Mouse (Mus musculus): ENCODE data around the gene Htr1b. TPM values are rescaled to one million over a fixed set of nuclear protein-coding genes. Genes with fewer than 3 reads are reported as not detected.
A peak's percentile ranks its signal among the peaks of the same experiment; 100 is the strongest.

The Htr1b gene
- 0.51 and 0.58 TPM in 2 replicates for polyA plus RNA-seq (2016; fragmentation: Nextera tagmentation; extraction: Ambion mirVana)

- H3K4me1 ChIP-seq = peaks cover 20% of the 10 kb centered on the region; the same call in 1 of the 2 replicates
- peak; percentile 78 for ATAC-seq (ENCODE audit: low FRiP score, low read depth)
- no peaks in the 10 kb centered on the region for H3K9me3 ChIP-seq
- H3K36me3 ChIP-seq = no peaks in the 10 kb centered on the region
- H3K4me3 ChIP-seq = peak within 1 kb of the TSS; percentile 78
- peak within 1 kb of the TSS; percentile 100 for H3K4me2 ChIP-seq (replicated peaks)
- H3K9ac ChIP-seq (replicated peaks) = peak within 1 kb of the TSS; percentile 64
- under 1% methylated on average over 25 of the region's 26 CpGs for WGBS
- peaks cover 56% of the 10 kb centered on the region for H3K27me3 ChIP-seq
- H3K27ac ChIP-seq (replicated peaks) = no peak within 1 kb of the TSS; the same call in 1 of the 2 replicates
Measured at GRCm38 (mm10) chr9:81633437-81633973, at the start of gene Htr1b. Gene Htr1b (minus strand): TSS chr9:81633828.

DNA sequence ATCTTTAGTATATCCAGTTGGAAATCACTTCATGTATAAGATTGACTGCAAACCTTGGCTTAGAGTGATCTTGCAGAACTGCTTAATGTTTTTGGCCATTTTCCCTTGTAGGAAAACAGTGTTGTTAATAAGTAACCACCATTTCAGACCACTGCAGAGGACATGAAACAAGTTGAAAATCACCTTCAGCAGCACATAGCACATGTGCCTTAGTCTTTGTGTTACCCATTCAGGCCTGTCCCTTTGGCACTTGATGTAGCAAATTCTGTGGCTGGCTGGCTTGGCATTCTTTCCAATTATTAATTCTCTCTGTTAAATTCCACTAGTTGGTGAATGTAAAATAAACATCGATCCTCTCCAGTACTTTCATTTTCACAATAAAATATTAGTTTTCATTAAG is 43.1 kb upstream of the Htr1b start:
- 0 out of 2 replicates have a peak, but pooled peaks cover 5% of the 10 kb centered on the region for H3K9me3 ChIP-seq
- H3K36me3 ChIP-seq = no peaks in the 10 kb centered on the region
- no peak overlapping the region for H3K4me2 ChIP-seq (replicated peaks)
- H3K27me3 ChIP-seq = no peaks in the 10 kb centered on the region
- H3K4me3 ChIP-seq = no peak overlapping the region
- ATAC-seq (ENCODE audit: low FRiP score, low read depth) = no peak
- no peak overlapping the region for H3K9ac ChIP-seq (replicated peaks)
- no peak overlapping the region for H3K27ac ChIP-seq (replicated peaks)
- H3K4me1 ChIP-seq = no peaks in the 10 kb centered on the region
- 95% methylated on average over 1 of the region's 1 CpGs for WGBS

- H3K27ac ChIP-seq (replicated peaks) = no peak overlapping the region
- ATAC-seq (ENCODE audit: low FRiP score, low read depth) = no peak
- H3K9ac ChIP-seq (replicated peaks) = no peak overlapping the region
- H3K4me1 ChIP-seq = peaks cover 11% of the 10 kb centered on the region; the same call in 1 of the 2 replicates
- H3K4me2 ChIP-seq (replicated peaks) = no peak overlapping the region
- WGBS = 93% methylated on average over 1 of the region's 1 CpGs
- no peaks in the 10 kb centered on the region for H3K36me3 ChIP-seq
- H3K4me3 ChIP-seq = no peak overlapping the region
- no peaks in the 10 kb centered on the region for H3K9me3 ChIP-seq
- H3K27me3 ChIP-seq = peaks cover 34% of the 10 kb centered on the region
Measured at GRCm38 (mm10) chr9:81637486-81637885, 3.9 kb upstream of the Htr1b start.

DNA sequence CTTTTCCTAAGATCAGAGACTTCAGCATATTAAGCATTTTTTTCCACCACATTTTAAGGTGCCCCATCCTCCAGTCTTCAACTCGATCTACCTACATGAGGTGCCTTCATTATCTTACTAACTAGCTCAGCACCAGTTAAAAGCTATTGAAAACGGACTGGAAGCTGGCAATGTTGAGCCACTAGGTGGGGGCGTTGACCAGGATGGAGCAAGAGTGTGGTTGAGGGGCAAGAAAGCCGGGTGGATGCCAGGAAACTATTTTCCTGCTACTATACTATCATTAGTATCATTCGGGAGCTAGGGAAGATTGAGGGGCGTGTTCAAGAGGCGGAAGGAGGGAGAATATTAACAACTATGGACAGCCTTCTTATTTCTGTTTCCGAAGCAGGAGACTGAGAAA is 1.5 kb upstream of the Htr1b start:
- Histone ChIP-seq H3K4me3 (no peak overlapping the region), H3K9me3 (no peaks in the 10 kb centered on the region), H3K27me3 (peaks cover 56% of the 10 kb centered on the region), H3K27ac (replicated peaks) (no peak overlapping the region), H3K4me2 (replicated peaks) (peak overlapping the region; percentile 9), H3K4me1 (peaks cover 20% of the 10 kb centered on the region; the same call in 1 of the 2 replicates), H3K36me3 (no peaks in the 10 kb centered on the region), H3K9ac (replicated peaks) (no peak overlapping the region)
- no peak for ATAC-seq (ENCODE audit: low FRiP score, low read depth)
- WGBS = 11% methylated on average over 8 of the region's 8 CpGs

DNA sequence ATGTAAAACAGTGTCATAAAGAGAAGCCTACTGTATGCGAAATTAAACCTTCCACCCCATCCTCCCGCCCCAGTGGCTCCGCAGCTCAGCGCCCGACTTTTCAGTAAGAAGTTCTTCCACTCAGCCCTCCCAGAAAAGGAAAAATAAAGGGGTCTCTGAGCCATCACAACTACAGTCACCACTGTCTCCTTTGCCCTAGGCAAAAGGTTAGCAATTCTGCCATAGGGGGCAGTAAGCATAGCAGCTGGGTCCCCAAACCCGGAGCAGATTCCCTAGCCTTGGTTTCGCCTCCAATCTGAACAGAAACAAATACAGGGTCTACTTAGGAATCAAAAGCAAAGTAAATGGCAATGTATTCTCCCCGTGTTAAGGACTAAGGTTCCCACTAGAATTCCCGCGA is 535 bp upstream of the Htr1b start:
- Histone ChIP-seq H3K9ac (replicated peaks) (no peak overlapping the region), H3K4me3 (peak overlapping the region; percentile 78), H3K4me1 (peaks cover 20% of the 10 kb centered on the region; the same call in 1 of the 2 replicates), H3K36me3 (no peaks in the 10 kb centered on the region), H3K4me2 (replicated peaks) (peak overlapping the region; percentile 100), H3K9me3 (no peaks in the 10 kb centered on the region), H3K27ac (replicated peaks) (no peak overlapping the region), H3K27me3 (peaks cover 56% of the 10 kb centered on the region)
- ATAC-seq (ENCODE audit: low FRiP score, low read depth) = no peak
- whole genome bisulfite sequencing = 1% methylated on average over 10 of the region's 10 CpGs

DNA sequence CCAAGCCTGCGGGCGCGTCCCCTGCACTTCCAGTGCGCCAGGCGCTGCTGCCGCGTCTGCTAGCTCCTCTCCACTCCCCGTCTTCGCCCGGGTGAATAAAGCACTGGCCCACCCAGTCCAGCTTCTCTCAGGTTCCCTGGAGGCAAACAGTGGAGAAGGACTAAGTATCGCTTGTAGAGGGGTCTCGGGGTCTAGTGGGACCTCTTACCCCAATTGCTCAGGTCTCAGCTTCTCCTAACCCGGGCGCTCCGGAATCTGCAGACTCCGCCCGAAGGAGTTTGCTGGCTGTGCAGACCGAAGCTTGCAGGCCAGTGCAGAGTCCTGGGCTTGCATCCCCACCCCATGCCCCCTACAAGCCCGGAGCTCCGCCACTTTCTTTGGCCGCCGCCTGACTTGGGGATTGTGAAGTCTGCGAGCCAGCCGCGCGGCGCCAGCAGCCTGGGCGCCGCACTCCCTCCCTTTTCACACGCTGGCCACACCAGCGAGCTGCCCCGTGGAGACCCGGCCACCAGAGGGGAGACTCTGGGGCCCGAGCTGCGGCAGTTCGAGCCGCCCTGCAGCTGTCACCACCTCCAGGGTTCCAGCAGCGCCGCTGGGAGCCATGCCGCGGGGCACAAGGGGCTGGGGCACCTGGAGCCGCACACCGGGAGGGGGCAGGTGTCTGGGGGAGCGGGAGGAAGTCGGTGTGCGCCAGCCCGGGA is 742 bp downstream of the Htr1b start:
- Histone ChIP-seq H3K36me3 (no peaks in the 10 kb centered on the region), H3K4me1 (peaks cover 20% of the 10 kb centered on the region; the same call in 1 of the 2 replicates), H3K4me3 (peak overlapping the region; percentile 78), H3K9ac (replicated peaks) (peak overlapping the region; percentile 64), H3K4me2 (replicated peaks) (peak overlapping the region; percentile 100), H3K9me3 (no peaks in the 10 kb centered on the region), H3K27ac (replicated peaks) (no peak overlapping the region; the same call in 1 of the 2 replicates), H3K27me3 (peaks cover 56% of the 10 kb centered on the region)
- WGBS = under 1% methylated on average over 46 of the region's 47 CpGs
- ATAC-seq (ENCODE audit: low FRiP score, low read depth) = peak; percentile 76

- H3K27ac ChIP-seq (replicated peaks) = no peak overlapping the region
- H3K36me3 ChIP-seq = no peaks in the 10 kb centered on the region
- peak overlapping the region; percentile 64 for H3K9ac ChIP-seq (replicated peaks)
- H3K4me1 ChIP-seq = peaks cover 20% of the 10 kb centered on the region; the same call in 1 of the 2 replicates
- peak overlapping the region; percentile 78 for H3K4me3 ChIP-seq
- H3K9me3 ChIP-seq = no peaks in the 10 kb centered on the region
- WGBS = under 1% methylated on average over 30 of the region's 31 CpGs
- peaks cover 56% of the 10 kb centered on the region for H3K27me3 ChIP-seq
- peak; percentile 34 for ATAC-seq (ENCODE audit: low FRiP score, low read depth)
- peak overlapping the region; percentile 100 for H3K4me2 ChIP-seq (replicated peaks)
Measured at GRCm38 (mm10) chr9:81632191-81632735, 1.4 kb downstream of the Htr1b start.

DNA sequence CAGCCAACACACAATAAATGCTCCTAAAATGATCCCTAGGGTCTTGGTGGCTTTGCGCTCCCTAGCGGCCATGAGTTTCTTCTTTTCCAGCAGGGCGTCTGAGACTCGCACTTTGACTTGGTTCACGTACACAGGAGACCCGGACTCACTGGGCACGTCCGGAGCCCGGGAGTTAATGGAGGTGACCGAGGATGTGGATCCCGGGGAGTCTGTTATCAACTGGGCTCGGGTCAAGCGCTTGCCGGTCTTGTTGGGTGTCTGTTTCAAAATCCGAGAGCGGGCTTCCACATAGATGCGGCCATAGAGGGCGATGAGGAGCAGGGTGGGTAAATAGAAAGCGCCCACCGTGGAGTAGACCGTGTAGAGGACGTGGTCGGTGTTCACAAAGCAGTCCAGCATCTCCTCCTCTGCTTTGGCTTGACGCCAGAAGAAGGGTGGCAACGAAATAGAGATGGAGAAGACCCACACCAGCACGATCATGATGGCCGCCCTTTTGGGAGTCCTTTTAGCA is 2.0 kb downstream of the Htr1b start:
- Histone ChIP-seq H3K9ac (replicated peaks) (no peak overlapping the region), H3K9me3 (no peaks in the 10 kb centered on the region), H3K27ac (replicated peaks) (no peak overlapping the region), H3K4me2 (replicated peaks) (peak overlapping the region; percentile 100), H3K27me3 (peaks cover 56% of the 10 kb centered on the region), H3K4me3 (peak overlapping the region; percentile 78), H3K4me1 (peaks cover 20% of the 10 kb centered on the region; the same call in 1 of the 2 replicates), H3K36me3 (no peaks in the 10 kb centered on the region)
- no peak for ATAC-seq (ENCODE audit: low FRiP score, low read depth)
- 3% methylated on average over 27 of the region's 27 CpGs for WGBS

DNA sequence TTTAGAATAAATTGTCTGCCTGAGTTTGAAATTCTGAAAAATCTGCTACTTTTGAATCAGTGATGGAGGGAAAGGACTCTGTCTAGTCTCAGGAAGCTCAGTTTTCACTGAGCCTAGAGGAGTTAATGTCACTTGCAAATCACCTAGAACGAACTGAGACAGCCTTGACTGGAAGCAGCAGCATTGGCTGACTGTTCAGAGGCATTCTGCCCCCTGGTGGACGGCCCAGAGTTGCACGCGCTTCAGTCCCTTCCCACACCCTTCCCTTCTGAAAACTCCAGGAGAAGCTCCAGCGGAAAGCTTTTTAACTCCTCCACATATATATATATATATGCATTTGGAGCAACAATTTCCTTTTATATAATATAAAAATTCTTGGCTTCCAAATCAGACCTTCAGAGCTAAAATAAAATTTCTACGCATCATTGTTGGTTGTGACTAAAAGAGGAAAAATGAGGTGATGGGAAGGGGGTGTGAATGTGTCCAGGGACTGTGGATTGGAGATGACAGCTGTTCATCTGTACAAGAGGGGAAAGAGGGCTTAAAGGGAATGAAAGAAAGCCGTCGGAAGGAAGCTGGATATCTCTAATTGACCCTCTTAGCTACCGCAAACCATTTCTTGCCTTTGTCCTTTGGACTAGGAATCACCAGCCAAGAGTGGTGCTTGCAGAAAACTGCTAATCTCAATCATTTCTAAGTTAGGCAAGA is 6.6 kb downstream of the Htr1b start:
- no peaks in the 10 kb centered on the region for H3K36me3 ChIP-seq

GRCm38 (mm10) chr9:81625898-81626297 is 7.7 kb downstream of the Htr1b start:
- no peak overlapping the region for H3K4me3 ChIP-seq
- H3K4me1 ChIP-seq = 0 out of 2 replicates have a peak, but pooled peaks cover 3% of the 10 kb centered on the region
- H3K9ac ChIP-seq (replicated peaks) = no peak overlapping the region
- no peak overlapping the region for H3K4me2 ChIP-seq (replicated peaks)
- H3K27me3 ChIP-seq = peaks cover 7% of the 10 kb centered on the region
- no peaks in the 10 kb centered on the region for H3K36me3 ChIP-seq
- no peak for ATAC-seq (ENCODE audit: low FRiP score, low read depth)
- no peaks in the 10 kb centered on the region for H3K9me3 ChIP-seq
- no peak overlapping the region for H3K27ac ChIP-seq (replicated peaks)

More for the DNA sequence above, 6.6 kb downstream of the Htr1b start:
- H3K9ac ChIP-seq (replicated peaks) = no peak overlapping the region
- no peak overlapping the region for H3K27ac ChIP-seq (replicated peaks)
- peaks cover 18% of the 10 kb centered on the region for H3K27me3 ChIP-seq
- H3K4me1 ChIP-seq = peaks cover 9% of the 10 kb centered on the region; the same call in 1 of the 2 replicates
- no peak overlapping the region for H3K4me2 ChIP-seq (replicated peaks)
- no peak overlapping the region for H3K4me3 ChIP-seq
- peak; percentile 84 for ATAC-seq (ENCODE audit: low FRiP score, low read depth)
- no peaks in the 10 kb centered on the region for H3K9me3 ChIP-seq
- WGBS = 33% methylated on average over 9 of the region's 9 CpGs

GRCm38 (mm10) chr9:81622873-81623272 is 10.8 kb downstream of the Htr1b start:
- Histone ChIP-seq H3K27me3 (no peaks in the 10 kb centered on the region), H3K4me3 (no peak overlapping the region), H3K36me3 (no peaks in the 10 kb centered on the region), H3K4me1 (0 out of 2 replicates have a peak, but pooled peaks cover 3% of the 10 kb centered on the region), H3K4me2 (replicated peaks) (0 out of 2 replicates have a peak overlapping the region, but pooled peaks have one; percentile 5), H3K27ac (replicated peaks) (no peak overlapping the region), H3K9ac (replicated peaks) (no peak overlapping the region), H3K9me3 (no peaks in the 10 kb centered on the region)
- WGBS = 23% methylated on average over 5 of the region's 5 CpGs
- no peak for ATAC-seq (ENCODE audit: low FRiP score, low read depth)
